Mouse (Mus musculus): ENCODE results near the gene Celf5. TPM values are rescaled to one million over a fixed set of nuclear protein-coding genes. Genes with fewer than 3 reads are reported as not detected.

Gene Celf5
- total and polyA plus RNA-seq, 3 experiments: 0.08 to 0.38 TPM; not detected in 1

- Histone ChIP-seq H3K27me3 (ENCODE audit: control insufficient read depth in 1 of 2, insufficient read depth in 2 of 2, low read length in 2 of 2) (peaks cover 0 to 2% of the 10 kb centered on the region in 2 experiments; a peak in 2 of 4 replicates), H3K36me3 (ENCODE audit: control insufficient read depth in 1 of 2, insufficient read depth in 2 of 2, low read length in 2 of 2) (peaks cover 0 to 3% of the 10 kb centered on the region in 2 experiments; a peak in 2 of 4 replicates), H3K4me1 (ENCODE audit: control insufficient read depth in 1 of 2, insufficient read depth in 2 of 2, low read length in 2 of 2) (peaks cover 3 to 23% of the 10 kb centered on the region in 2 experiments), H3K4me3 (ENCODE audit: control insufficient read depth in 1 of 2, insufficient read depth in 1 of 2, low read depth in 2 of 2, low read length in 2 of 2) (no peak overlapping the region), H3K27ac (ENCODE audit: control insufficient read depth, low read depth, low read length) (no peak overlapping the region), H3K9ac (ENCODE audit: control insufficient read depth, low read depth, low read length, poor library complexity, severe bottlenecking) (no peak overlapping the region), H3K79me2 (ENCODE audit: control insufficient read depth, insufficient read depth, low read length, poor library complexity) (no peaks in the 10 kb centered on the region), H3K9me3 (replicated peaks; ENCODE audit: insufficient read depth, low read length) (no peaks in the 10 kb centered on the region)
- DNase-seq (ENCODE audit: low read depth, low spot score): no peak
- no peak for TF ChIP-seq HCFC1 (IDR thresholded peaks at IDR 0.05; ENCODE audit: low read depth, low read length)
- TF ChIP-seq MYB (IDR thresholded peaks at IDR 0.05; ENCODE audit: low read depth, low read length): no peak
- no peak for TF ChIP-seq UBTF (IDR thresholded peaks at IDR 0.05; ENCODE audit: borderline replicate concordance, insufficient read depth, low read depth, low read length)
- no peak for TF ChIP-seq MAFK (IDR thresholded peaks at IDR 0.05; ENCODE audit: borderline replicate concordance, low read depth, low read length)
- no peak for TF ChIP-seq KAT2A (conservative IDR thresholded peaks at IDR 0.05; ENCODE audit: low read depth, low read length)
Observed at GRCm38 (mm10) chr10:81458267-81458666, 24.2 kb downstream of the Celf5 start.

- Histone ChIP-seq H3K27ac (ENCODE audit: control insufficient read depth, low read depth, low read length) (no peak overlapping the region), H3K79me2 (ENCODE audit: control insufficient read depth, insufficient read depth, low read length, poor library complexity) (no peaks in the 10 kb centered on the region), H3K9ac (ENCODE audit: control insufficient read depth, low read depth, low read length, poor library complexity, severe bottlenecking) (no peak overlapping the region), H3K36me3 (ENCODE audit: control insufficient read depth in 1 of 2, insufficient read depth in 2 of 2, low read length in 2 of 2) (peaks cover 0 to 3% of the 10 kb centered on the region in 2 experiments; a peak in 2 of 4 replicates), H3K4me3 (ENCODE audit: control insufficient read depth in 1 of 2, insufficient read depth in 1 of 2, low read depth in 2 of 2, low read length in 2 of 2) (no peak overlapping the region), H3K27me3 (ENCODE audit: control insufficient read depth in 1 of 2, insufficient read depth in 2 of 2, low read length in 2 of 2) (peaks cover 0 to 2% of the 10 kb centered on the region in 2 experiments; a peak in 2 of 4 replicates), H3K9me3 (replicated peaks; ENCODE audit: insufficient read depth, low read length) (no peaks in the 10 kb centered on the region), H3K4me1 (ENCODE audit: control insufficient read depth in 1 of 2, insufficient read depth in 2 of 2, low read length in 2 of 2) (peaks cover 3 to 23% of the 10 kb centered on the region in 2 experiments)
- no peak for DNase-seq (ENCODE audit: low read depth, low spot score)
- TF ChIP-seq NELFE (IDR thresholded peaks at IDR 0.05; ENCODE audit: low read depth, low read length) (no peak), CHD2 (IDR thresholded peaks at IDR 0.05; ENCODE audit: low read length) (no peak), TBP (IDR thresholded peaks at IDR 0.05; ENCODE audit: low read depth, low read length) (no peak), KAT2A (conservative IDR thresholded peaks at IDR 0.05; ENCODE audit: low read depth, low read length) (no peak), MEF2A (IDR thresholded peaks at IDR 0.05; ENCODE audit: extremely low read depth, insufficient replicate concordance, low read depth, low read length, poor library complexity, severe bottlenecking) (no peak), POLR2AphosphoS2 (IDR thresholded peaks at IDR 0.05; ENCODE audit: low read length) (no peak), USF1 (IDR thresholded peaks at IDR 0.05; ENCODE audit: low read depth, low read length) (no peak), ZMIZ1 (IDR thresholded peaks at IDR 0.05; ENCODE audit: low read depth, low read length) (no peak), CTCF (IDR thresholded peaks at IDR 0.05 in 2 of 3, conservative IDR thresholded peaks at IDR 0.05 in 1 of 3; ENCODE audit: control insufficient read depth in 1 of 3, insufficient read depth in 1 of 3, low read depth in 2 of 3, low read length in 3 of 3, poor library complexity in 1 of 3, severe bottlenecking in 1 of 3) (no peak), POLR2A (IDR thresholded peaks at IDR 0.05; ENCODE audit: control insufficient read depth in 1 of 2, insufficient read depth in 1 of 2, low read depth in 1 of 2, low read length in 2 of 2, poor library complexity in 1 of 2) (no peak), ZKSCAN1 (IDR thresholded peaks at IDR 0.05; ENCODE audit: low read depth, low read length) (no peak)
Observed at GRCm38 (mm10) chr10:81457624-81458023, 24.9 kb downstream of the Celf5 start.
